Comparison of ENCODE assay signal across 12 mouse cellular contexts in genomic region chr16:90387961-90388360, GRCm38 (mm10). TPM values are rescaled to one million over a fixed set of nuclear protein-coding genes. Genes with fewer than 3 reads are reported as not detected.
A peak's percentile ranks its signal among the peaks of the same experiment; 100 is the strongest.
DNase-seq lines count a peak whose midpoint lies in the region; ATAC-seq and TF ChIP-seq lines count a peak whose summit lies in the region.
"Had no signal": no experiment of that assay in that cellular context is flagged by ENCODE, and none has a peak within 500 bp of the region (broad histone marks: within the 10 kb centered on the region; RNA-seq: fewer than 3 reads in every experiment).

No protein-coding gene starts in this region.

- no peaks in the 10 kb centered on the region; the same call in none of the 2 replicates for H3K36me3 ChIP-seq in heart, postnatal 0 days (replicated peaks; ENCODE audit: control insufficient read depth, insufficient read depth, low read length)
- H3K36me3 ChIP-seq in embryonic facial prominence, embryonic 14.5 days (ENCODE audit: control insufficient read depth, insufficient read depth, low read length): peaks cover 30% of the 10 kb centered on the region
- H3K36me3 ChIP-seq in hindbrain, postnatal 0 days (ENCODE audit: insufficient read depth, low read length): no peaks in the 10 kb centered on the region
- peaks cover 16% of the 10 kb centered on the region for H3K36me3 ChIP-seq in midbrain, embryonic 11.5 days (ENCODE audit: control insufficient read depth, insufficient read depth, low read length)

- no peaks in the 10 kb centered on the region for H3K27me3 ChIP-seq in heart, postnatal 0 days (ENCODE audit: control insufficient read depth, insufficient read depth, low read length)
- no peaks in the 10 kb centered on the region for H3K27me3 ChIP-seq in embryonic facial prominence, embryonic 14.5 days (replicated peaks; ENCODE audit: control insufficient read depth, insufficient read depth, low read length)
- no peaks in the 10 kb centered on the region for H3K27me3 ChIP-seq in hindbrain, postnatal 0 days (ENCODE audit: insufficient read depth, low read length)
- peaks cover 3% of the 10 kb centered on the region; the same call in 1 of the 2 replicates for H3K27me3 ChIP-seq in midbrain, embryonic 11.5 days (ENCODE audit: control insufficient read depth, insufficient read depth, low read length)

- no peak overlapping the region for H3K4me3 ChIP-seq in heart, postnatal 0 days (ENCODE audit: low read depth, low read length)
- H3K4me3 ChIP-seq in embryonic facial prominence, embryonic 14.5 days (ENCODE audit: low read depth, low read length): peak overlapping the region; percentile 86
- H3K4me3 ChIP-seq in hindbrain, postnatal 0 days (ENCODE audit: low read length): peak overlapping the region; percentile 88
- peak overlapping the region; percentile 89 for H3K4me3 ChIP-seq in midbrain, embryonic 11.5 days (ENCODE audit: low read depth, low read length)

- no peaks in the 10 kb centered on the region for H3K9me3 ChIP-seq in heart, postnatal 0 days (replicated peaks; ENCODE audit: control insufficient read depth, low read length)
- H3K9me3 ChIP-seq in embryonic facial prominence, embryonic 14.5 days (ENCODE audit: control insufficient read depth, low read length): 0 out of 2 replicates have a peak, but pooled peaks cover 8% of the 10 kb centered on the region
- H3K9me3 ChIP-seq in hindbrain, postnatal 0 days (ENCODE audit: low read length): no peaks in the 10 kb centered on the region
- no peaks in the 10 kb centered on the region for H3K9me3 ChIP-seq in midbrain, embryonic 11.5 days (ENCODE audit: control insufficient read depth, low read length)

- 0 out of 2 replicates have a peak overlapping the region, but pooled peaks have one; percentile 2 for H3K27ac ChIP-seq in heart, postnatal 0 days (ENCODE audit: low read depth)
- H3K27ac ChIP-seq in embryonic facial prominence, embryonic 14.5 days (replicated peaks; ENCODE audit: low read depth, low read length): no peak overlapping the region
- H3K27ac ChIP-seq in hindbrain, postnatal 0 days: no peak overlapping the region
- H3K27ac ChIP-seq in midbrain, embryonic 11.5 days (ENCODE audit: low read depth, low read length): no peak overlapping the region
- H3K27ac ChIP-seq: liver, embryonic 14.5 days had no signal

- no peak for DNase-seq in heart, postnatal 0 days (ENCODE audit: low spot score)
- DNase-seq in heart, adult 9 months (ENCODE audit: low spot score in 2 of 2): no peak
- no peak for DNase-seq in embryonic facial prominence, embryonic 14.5 days (ENCODE audit: low spot score)
- DNase-seq in hindbrain, postnatal 0 days (ENCODE audit: low spot score): no peak
- DNase-seq in midbrain, embryonic 11.5 days (ENCODE audit: low spot score, missing footprints): no peak
- DNase-seq in cerebellum, postnatal 4 days (ENCODE audit: low spot score in 2 of 2): no peak
- no peak for DNase-seq in layer of hippocampus, postnatal 25 days (ENCODE audit: extremely low spot score in 1 of 2, low spot score in 1 of 2)
- DNase-seq in layer of hippocampus, adult 18-20 months (ENCODE audit: low spot score in 2 of 2): no peak
- DNase-seq: cerebellum, adult 8-10 months had no signal

- no peak for ATAC-seq in heart, postnatal 0 days (ENCODE audit: insufficient read depth, low read depth)
- no peak for ATAC-seq in embryonic facial prominence, embryonic 14.5 days (ENCODE audit: low read depth)
- no peak for ATAC-seq in hindbrain, postnatal 0 days
- no peak for ATAC-seq in midbrain, embryonic 11.5 days (ENCODE audit: low FRiP score)
- ATAC-seq: activated CD4-positive, CD25-positive, alpha-beta regulatory T cell, adult 4 months; CD4-positive, CD25-positive, alpha-beta regulatory T cell, adult 4 months had no signal

- H3K4me2 ChIP-seq in heart, postnatal 0 days (ENCODE audit: low read depth, low read length): peak overlapping the region; percentile 98; the same call in 1 of the 2 replicates
- H3K4me2 ChIP-seq in embryonic facial prominence, embryonic 14.5 days (ENCODE audit: low read depth, low read length): peak overlapping the region; percentile 88
- H3K4me2 ChIP-seq in hindbrain, postnatal 0 days (ENCODE audit: low read depth, low read length): peak overlapping the region; percentile 90
- peak overlapping the region; percentile 90 for H3K4me2 ChIP-seq in midbrain, embryonic 11.5 days

- 72% methylated on average over 4 of the region's 4 CpGs for WGBS in heart, postnatal 0 days
- WGBS in embryonic facial prominence, embryonic 14.5 days: 37% methylated on average over 4 of the region's 4 CpGs
- 52% methylated on average over 4 of the region's 4 CpGs for WGBS in hindbrain, postnatal 0 days
- 45% methylated on average over 4 of the region's 4 CpGs for WGBS in midbrain, embryonic 11.5 days

- no peak for TF ChIP-seq CTCF in heart, postnatal 0 days (IDR thresholded peaks at IDR 0.05; ENCODE audit: low read depth)
- TF ChIP-seq CTCF in hindbrain, postnatal 0 days (IDR thresholded peaks at IDR 0.05; ENCODE audit: low read depth): no peak

- H3K4me1 ChIP-seq in heart, postnatal 0 days (ENCODE audit: control insufficient read depth, insufficient read depth): peaks cover 27% of the 10 kb centered on the region
- H3K4me1 ChIP-seq in embryonic facial prominence, embryonic 14.5 days (ENCODE audit: control insufficient read depth, insufficient read depth, low read length): peaks cover 30% of the 10 kb centered on the region
- peaks cover 12% of the 10 kb centered on the region for H3K4me1 ChIP-seq in hindbrain, postnatal 0 days (ENCODE audit: insufficient read depth, low read length)
- peaks cover 22% of the 10 kb centered on the region for H3K4me1 ChIP-seq in midbrain, embryonic 11.5 days (ENCODE audit: control insufficient read depth, insufficient read depth, low read length)

- TF ChIP-seq EP300 in heart, postnatal 0 days (IDR thresholded peaks at IDR 0.05; ENCODE audit: low read depth): no peak

- no peak overlapping the region for H3K9ac ChIP-seq in heart, postnatal 0 days (replicated peaks; ENCODE audit: low read depth, low read length)
- H3K9ac ChIP-seq in embryonic facial prominence, embryonic 14.5 days (ENCODE audit: low read depth, low read length): peak overlapping the region; percentile 95
- H3K9ac ChIP-seq in hindbrain, postnatal 0 days (replicated peaks; ENCODE audit: low read length): no peak overlapping the region; the same call in 1 of the 2 replicates
- H3K9ac ChIP-seq in midbrain, embryonic 11.5 days (ENCODE audit: low read length): peak overlapping the region; percentile 95; the same call in 1 of the 2 replicates
- H3K9ac ChIP-seq: liver, embryonic 14.5 days had no signal

RNA-seq across cellular contexts. Expression of gene Hunk, which starts 2.1 kb away (rescaled TPM):
- 3.3 and 7.7 TPM in 2 replicates for total RNA-seq in heart, postnatal 0 days (2014; rRNA removed; ENCODE audit: low replicate concordance)
- 1.4 and 1.6 TPM in 2 replicates for polyA plus RNA-seq in heart, postnatal 0 days (2015; fragmentation: Nextera tagmentation; extraction: Ambion mirVana)
- polyA plus RNA-seq in embryonic facial prominence, embryonic 14.5 days (2014; fragmentation: Nextera tagmentation; extraction: Ambion mirVana): 9.7 and 12.4 TPM in 2 replicates
- 11.6 and 13.3 TPM in 2 replicates for total RNA-seq in hindbrain, postnatal 0 days (2014; rRNA removed)
- 3.6 and 3.9 TPM in 2 replicates for polyA plus RNA-seq in hindbrain, postnatal 0 days (2015; fragmentation: Nextera tagmentation; extraction: Ambion mirVana)
- polyA plus RNA-seq in midbrain, embryonic 11.5 days (2014; fragmentation: Nextera tagmentation; extraction: Ambion mirVana): 9.7 TPM in 2 replicates
- 10 to 100 TPM; 24.6 to 30.7 TPM for total RNA-seq in layer of hippocampus, postnatal 25 days (2021)
- total RNA-seq in layer of hippocampus, adult 18-20 months (2021): 10 to 100 TPM; 24.3 to 28.9 TPM
- polyA plus RNA-seq: CD4-positive, CD25-positive, alpha-beta regulatory T cell, adult 4 months had no signal

Comparison
In these comparisons a context has a peak if more than half of its experiments do, and no peak if none do; other contexts are left out.
1. H3K9ac ChIP-seq: peak in embryonic facial prominence, embryonic 14.5 days (single experiment) and midbrain, embryonic 11.5 days (single experiment); none in heart, postnatal 0 days (single experiment) and hindbrain, postnatal 0 days (single experiment).
2. Peak in every context shown above with its lines, with median percentiles within 50 percentile points of each other: H3K4me2 ChIP-seq.